Mouse (Mus musculus) brain, embryonic 18.5 days (tissue): ENCODE results near the gene Akap13.

Experiments
- DNase-seq: peaks from one replicate; pipeline ENCODE4 v3.0.0-alpha.2; 2012; ENCODE audit warnings: low read depth, low spot score

Gene Akap13

DNA sequence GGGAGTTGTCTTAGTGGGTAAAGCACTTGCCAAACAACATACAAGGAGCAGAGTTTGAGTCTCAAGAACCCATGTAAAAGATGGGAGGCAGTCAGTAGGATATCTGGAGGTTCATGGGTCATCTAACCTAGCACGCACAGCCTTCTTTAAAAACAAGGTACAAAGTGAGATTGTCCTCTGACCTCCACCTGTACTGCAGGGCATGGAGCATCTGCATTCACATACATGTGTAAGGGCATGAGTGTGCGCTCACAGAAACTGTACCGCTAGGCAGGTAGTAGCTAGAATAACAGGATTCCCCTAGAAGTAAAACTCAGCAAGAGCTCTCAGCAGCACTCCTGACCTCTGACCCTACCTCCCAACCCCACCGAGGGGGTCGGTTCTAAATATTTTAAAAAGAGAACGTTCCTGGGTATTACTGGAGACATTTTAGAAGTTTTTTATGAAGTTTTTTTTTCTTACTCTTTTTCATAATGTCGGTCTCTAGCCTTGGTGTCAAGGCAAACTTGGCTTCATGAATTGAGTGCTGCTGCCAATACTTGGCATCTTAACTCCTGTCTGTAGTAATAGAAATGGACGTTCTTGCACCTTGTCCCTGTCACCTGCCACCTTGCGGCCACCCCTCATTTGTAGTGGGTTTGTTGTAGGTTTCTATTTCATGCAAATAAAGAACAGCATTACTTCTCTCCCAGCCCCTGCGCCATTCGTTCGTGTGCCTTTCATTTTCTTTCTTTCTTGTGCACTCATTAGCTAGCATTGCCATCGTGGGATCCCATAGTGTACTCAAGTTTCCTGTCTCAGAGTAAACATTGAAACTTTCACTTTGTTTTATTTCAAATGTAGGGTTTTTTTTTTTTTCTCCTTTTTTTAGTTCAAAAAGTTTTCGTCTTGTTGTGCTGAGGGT, 61.6 kb downstream of the Akap13 start:
- DNase-seq: no peak

DNA sequence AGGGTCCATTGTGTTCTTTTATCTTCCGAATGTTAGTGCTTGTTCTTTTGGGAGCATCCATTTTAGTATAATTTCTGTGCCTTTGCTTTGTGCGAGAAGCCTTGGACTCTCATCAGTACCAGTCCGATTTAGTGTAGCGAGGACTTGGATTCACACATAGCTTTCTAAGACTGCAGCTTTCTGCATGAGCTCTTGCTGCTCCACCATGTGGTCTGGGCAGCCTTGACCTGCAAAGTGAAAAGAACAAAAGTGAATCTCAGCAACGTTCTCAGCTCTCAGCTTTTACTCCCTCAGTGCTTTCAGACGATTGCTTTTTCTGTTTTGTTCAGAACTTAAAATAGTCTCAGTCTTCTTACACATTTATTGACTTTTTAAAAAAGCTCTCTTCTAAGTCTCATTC, 65.2 kb downstream of the Akap13 start:
- DNase-seq: no peak

DNA sequence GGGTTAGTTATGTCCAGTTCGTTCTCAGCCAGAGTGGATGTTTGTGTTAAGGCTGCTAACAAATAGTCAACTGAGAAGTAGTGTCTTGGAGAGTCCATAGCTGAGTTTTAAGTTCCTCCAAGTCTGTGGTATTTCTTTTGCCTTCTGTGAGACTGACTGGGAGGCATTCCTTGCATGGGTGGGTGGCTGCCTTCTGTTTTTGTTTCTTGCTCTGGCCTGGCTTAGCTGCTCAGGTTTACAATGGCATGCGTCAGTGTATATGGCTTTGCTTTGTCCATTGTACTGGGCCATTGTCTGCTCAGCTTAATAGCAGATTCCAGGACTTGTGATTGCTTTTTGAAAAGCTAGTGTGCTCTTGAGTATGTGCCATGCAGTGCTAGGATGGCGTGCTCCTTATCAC, 65.9 kb downstream of the Akap13 start:
- DNase-seq: no peak

DNA sequence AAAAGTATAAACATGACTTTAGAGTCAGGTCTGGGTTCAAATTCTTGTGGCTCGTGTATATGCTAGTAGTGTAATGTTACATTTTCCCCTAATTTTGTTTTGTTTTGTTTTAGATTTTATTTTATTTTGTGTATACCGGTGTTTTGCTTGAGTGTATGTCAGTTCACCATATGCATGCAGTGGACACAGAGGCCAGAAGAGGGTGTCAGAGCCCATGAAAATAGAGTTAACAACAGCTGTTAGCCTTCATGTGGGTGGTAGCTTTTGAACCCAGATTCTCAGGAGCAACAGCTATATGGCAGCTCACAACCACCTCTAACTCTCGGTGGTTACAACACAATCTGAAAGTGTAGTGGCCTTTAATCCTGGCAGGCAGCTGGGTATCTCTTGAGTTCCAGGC, 66.9 kb downstream of the Akap13 start:
- DNase-seq: no peak

DNA sequence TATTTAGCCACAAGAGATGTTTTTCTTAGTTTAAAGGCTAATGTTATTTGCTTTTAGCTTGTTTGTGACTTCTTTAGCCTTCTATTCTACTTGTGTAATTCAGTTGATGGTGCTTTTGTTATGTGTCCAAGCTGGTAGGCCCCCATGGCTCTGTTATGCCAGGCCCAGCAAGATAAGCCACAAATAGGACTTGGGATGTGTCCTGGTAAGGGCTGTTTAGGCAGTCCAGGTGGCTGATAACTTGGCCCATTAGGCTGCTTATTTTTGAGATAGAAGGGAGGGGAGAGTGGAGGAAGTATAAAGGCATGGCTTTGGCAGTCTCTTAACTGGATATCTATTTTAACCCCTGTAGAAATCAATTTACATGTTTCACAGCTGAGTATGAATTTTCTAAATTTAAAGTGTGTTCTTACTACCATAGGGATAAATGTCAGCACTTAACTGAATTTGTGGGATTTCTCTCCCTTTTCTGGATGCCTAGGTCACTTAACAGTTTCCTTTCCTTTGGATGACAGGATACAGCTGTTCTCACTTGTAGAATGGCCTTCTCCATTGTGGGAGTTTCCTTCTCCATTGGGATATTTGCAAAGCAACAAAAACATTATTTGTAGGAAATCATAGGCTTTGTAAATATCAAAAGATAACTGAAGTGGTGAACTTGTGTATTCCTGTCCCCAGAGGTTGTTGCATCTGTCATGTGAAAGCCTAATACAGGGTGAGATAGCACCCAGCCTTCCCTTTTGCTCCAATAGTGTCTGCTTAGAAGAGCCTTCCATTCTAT, 69.6 kb downstream of the Akap13 start:
- DNase-seq: no peak

DNA sequence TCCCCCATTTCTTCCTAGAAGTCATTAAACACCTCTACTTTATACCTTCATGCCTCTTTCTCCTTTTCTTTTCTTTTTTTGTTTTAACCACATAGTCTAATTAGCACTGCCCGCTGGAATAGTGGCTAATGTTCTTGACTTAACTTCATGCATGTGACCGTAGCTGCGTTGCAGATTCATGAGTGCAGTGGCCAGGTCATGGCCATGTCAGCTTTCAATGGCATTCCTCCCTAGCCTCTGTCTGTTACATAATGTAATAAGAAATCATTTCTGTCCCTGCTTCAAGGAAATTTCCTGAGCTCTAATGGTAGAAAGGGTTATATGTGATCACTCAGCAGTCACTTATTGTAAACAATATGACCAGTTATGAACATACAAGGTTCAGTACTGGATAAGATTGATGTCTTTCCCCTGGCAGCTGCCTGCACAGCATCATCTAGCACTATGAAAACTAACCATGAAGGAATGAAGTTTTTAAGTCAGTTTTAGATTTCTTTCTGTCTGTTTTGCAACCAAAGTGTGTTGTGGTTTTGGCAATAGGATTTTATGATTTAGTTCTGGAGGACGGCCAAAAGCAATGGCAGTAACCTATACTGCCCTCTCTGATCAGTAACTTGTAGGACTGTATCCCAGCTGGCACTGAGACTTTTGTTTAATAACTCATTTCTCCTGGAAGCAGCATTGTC, 70.5 kb downstream of the Akap13 start:
- no peak for DNase-seq

DNA sequence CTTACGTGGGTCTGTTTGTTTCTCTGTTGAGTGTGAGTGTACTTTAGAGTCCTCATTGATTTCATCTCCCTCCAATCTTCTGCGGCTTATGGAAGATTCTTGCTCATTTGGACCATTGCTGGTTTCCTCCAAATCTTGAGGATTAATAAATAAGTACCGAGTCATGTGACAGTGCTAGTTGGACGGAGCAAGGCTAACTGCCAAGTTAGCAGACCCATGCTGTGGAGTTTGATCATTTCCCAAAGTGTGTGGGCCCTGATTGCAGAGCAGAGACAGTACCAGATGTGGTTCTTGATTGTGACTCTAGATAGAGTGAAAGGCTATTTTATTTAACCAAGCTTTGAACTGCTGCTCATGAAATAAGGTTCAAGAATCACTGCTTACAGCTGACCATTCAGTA, 73.4 kb downstream of the Akap13 start:
- DNase-seq: no peak

DNA sequence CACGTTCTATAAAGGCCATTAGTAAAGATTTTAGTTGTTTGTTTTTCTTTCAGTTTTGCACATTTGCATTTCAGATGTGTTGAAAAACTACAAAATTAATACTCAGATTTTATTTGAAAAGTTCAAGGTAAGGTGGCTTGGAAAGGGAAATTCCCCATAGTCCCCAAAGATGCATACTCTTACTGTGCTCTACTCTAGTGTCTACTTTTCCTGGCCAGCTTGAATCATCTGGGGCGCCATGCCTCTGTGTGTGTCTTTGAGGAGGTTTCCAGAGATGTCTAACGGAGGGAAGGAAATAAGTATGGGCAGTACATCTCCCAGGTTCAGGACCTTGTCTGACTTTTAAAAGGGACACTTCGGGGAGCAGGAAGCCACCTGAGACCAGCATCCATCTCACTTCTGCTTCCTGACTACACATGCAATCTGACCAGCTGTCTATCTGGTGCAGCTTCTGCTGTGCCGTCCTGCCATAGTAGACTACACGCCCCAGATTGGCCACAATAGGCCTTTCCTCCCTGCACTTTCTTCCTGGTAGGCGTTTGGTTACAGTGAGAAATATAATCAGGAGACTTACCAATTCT, 74.6 kb downstream of the Akap13 start:
- no peak for DNase-seq

DNA sequence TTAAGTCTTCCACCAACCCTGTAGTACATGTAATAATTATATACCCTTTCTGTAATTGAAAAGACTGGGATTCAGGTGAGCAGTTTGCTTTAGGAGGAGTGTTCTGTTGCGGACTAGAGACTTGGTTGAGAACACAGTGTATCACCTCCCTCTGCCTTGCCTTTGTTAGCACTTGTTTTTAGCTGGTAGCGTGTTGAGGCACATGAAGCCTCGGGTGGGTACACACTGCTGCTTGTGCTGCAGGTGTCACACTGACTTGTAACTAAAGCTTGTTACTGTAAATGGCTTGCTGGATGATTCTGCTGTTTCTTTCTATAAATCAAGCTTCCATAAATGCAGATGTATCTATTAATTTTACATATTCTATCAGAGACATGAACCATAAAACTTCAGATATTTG, 75.3 kb downstream of the Akap13 start:
- DNase-seq: no peak

DNA sequence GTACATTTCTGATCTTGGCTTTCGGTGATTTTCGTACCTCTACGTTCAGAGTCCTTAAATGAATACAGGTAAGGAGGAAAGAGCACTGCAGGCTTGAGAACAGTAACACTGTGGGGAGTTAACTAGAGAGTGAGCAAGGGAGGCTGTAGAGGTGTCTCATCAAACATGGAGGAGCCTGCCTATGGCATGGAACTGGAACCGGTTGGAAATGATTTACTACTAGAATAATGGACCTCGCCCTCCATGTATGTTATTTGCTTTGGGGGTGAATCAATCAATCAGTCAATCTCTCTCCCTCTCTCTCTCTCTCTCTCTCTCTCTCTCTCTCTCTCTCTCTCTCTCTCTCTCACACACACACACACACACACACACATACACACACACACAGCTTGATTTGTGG, 77.7 kb downstream of the Akap13 start:
- no peak for DNase-seq

DNA sequence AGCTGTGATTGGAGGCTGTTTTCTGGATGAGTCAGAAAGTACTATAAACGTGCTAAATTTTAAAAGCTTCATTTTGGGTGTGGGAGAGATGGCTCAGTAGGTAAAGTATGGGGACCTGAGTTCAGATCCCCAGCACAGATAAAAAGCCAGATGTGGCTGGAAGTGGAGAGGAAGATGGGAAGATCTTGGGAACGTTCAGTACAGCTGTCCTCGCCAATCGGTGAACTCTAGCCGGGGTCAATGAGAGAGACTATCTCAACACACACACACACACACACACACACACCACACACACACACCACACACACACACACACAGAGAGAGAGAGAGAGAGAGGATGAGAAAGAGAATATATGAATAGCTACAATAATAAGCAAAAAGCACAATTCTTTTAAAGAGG, 81.0 kb downstream of the Akap13 start:
- DNase-seq: no peak

DNA sequence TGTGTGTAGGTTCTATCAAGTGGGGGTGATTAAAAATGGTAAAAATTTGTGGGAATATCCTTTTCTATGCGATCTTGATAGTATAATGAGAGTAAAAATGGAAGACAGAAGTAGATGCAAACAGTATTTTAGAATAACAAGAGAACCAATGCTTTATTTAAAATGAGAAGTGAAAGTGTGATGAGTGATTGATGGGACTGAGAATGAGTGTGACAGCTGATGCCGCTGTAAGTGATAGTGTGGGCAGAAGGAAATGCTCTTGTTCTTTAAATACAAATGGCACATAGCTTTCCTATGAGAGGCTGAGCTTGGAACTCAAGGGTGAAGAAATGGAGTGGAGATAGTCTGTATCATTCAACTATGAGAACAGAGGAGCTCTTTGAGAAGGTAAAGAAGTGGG, 82.2 kb downstream of the Akap13 start:
- DNase-seq: no peak

DNA sequence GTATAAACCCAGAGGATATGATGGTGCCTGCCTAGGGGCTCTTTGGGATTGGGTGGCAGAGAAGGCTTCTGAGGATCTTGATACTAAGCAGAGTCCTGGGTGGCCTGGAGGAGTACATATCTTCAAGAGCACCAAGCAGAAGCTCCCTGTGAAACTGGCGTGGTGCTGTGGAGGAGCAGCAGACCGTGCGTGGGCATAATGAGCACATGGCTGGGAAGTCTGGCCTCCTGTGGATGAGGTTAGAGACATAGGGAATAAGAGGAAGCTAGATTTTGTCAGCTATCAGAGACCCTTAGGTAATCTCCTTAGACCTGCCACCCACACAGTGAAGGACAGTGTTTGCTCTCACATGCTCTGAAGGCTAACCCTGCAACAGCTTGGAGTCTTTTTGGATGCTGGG, 83.2 kb downstream of the Akap13 start:
- no peak for DNase-seq

DNA sequence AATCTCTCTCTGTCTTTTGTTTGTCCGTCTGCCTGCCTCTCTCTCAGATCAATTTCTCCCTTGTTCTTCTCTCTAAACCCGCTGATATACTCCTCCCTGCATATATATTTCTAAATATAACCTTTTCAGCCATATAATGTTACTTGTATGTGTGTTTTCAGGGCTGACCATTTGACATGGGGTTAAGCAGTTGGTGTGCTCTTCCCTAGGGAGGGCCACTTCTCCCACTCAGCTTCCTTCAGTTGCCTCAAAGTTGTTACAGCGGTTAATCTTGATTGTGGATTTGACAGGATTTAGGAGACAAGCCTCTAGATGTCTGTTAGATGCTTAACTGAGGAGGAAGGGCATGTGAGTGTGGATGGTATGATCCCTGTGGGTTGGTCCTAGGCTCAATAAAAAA, 83.8 kb downstream of the Akap13 start:
- no peak for DNase-seq

DNA sequence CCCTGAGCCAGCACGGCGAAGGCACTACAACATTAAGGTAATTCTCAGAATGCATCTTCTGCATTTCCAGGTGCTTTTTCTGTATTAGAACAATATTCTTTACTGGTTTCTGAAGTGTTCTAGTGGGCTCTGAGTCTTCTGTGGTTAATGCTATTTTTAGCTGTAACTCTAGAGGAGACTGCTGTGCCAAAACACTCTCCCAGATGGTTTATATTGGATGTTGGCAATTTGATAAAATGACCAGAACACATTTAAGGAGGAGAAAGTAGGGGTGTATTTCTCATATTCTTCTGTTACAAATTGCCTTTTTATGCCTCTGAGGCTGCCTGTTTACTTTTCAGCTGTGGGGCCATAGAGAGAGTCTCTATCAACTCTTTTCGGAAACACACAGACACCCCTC, 94.5 kb downstream of the Akap13 start:
- no peak for DNase-seq

DNA sequence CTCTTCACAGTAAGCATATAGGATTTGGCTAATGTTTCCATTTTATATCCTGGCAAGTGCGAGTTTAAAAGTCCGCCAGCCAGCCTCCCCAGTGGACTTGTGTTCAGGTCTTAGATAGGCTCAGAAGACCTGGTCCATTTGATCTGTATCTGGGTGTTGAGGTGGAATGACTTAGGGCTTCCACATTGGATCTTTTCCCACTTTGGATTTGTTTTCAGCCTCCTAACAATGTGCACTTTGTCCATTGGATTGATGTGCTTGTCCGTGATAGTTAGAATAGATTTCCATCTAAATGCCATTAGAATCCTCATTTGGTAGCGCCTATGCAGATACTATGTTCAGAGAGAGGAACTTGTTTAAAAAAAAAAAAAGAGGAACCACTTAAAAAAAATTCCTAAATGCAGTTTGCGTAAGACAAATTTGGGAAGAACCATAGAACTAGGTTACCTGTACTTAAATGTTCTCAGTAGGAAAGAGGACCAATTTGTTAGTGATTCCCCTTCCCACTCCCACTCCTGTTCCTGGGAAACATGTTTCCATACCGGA, 95.5 kb downstream of the Akap13 start:
- DNase-seq: no peak

DNA sequence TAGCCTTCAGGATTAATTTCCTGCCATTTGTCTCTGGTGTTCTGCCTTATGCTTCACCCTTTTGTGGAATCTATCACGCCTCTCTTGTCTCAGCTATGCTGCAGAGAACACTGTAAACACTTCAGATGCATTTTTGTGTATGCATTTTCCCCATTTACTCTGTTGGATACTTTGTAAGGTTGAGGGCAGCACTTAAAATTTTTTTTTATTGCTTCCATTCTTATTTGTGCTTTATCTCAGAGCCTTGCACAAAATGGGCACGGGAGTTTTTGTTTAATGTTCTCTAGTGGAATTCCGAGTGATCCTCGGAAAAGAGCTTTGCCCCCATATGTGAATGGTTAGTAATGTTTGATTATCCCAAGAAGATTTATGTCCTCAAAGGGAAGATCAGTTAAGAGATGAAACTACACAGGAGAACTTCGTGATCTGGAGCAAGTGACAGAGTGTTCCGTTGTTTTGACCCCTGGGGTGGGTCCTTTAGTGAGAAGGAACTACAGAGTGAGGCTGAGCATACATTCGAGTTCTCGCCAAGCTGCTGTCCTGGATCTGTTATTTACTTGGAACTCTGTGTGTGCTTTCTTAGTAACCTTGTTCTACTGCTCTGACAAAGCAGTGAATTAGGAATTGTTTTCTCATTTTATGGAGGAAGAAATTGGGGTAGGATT, 97.8 kb downstream of the Akap13 start:
- no peak for DNase-seq

DNA sequence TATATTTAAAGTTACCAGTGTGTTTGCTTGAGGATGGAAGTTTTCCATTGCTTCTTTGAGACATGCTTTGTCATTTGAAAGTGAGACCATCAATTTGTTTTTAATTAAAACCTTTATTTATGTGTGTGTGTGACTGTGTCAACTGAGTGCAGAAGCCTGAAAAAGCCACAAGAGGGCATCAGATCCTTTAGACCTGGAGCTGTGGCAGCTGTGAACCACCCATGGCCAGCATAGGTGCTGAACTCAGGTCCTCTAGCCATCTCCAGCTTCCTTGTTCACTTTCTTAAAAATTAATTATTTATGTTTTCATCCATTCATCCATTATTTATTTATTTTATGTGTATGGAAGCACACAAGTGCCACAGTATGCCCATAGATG, 98.3 kb downstream of the Akap13 start:
- no peak for DNase-seq

DNA sequence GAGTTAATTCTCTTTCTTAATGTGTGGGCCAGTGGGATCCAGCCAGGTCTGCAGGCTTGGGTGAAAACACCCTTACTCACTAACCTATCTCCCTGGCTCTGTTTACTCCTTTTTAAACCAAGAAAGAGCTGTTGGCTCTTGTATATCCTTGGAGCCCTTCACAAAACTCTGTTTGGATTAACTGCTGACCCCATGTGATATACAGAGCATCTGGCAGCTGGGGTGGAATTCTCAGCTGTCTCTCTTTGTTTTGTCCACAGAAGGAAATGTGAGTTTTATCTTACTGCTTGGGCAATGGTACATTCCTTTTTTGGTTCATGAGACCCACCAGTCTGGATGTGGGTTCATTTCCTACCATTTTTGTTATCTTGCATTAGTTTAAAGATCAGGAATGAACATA, 98.7 kb downstream of the Akap13 start:
- no peak for DNase-seq

DNA sequence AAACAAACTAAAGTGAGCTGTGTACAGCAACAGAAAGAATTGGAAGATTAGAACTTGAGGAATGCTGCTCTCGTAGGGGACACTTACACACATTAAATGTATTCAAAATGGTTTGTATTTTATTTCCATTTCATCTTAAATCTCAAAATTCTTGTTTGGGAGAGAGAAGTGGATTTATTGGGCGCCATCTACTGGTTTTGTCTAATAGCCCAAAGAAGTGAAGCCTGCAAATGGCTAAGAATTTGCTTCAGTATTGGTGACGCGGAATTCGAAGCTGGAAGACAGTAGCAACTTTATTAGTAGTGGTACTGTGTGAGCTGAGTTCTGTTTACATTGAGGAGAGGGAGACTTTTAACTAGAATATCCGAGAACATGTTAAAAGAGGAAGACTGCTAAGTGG, 100.6 kb downstream of the Akap13 start:
- no peak for DNase-seq

DNA sequence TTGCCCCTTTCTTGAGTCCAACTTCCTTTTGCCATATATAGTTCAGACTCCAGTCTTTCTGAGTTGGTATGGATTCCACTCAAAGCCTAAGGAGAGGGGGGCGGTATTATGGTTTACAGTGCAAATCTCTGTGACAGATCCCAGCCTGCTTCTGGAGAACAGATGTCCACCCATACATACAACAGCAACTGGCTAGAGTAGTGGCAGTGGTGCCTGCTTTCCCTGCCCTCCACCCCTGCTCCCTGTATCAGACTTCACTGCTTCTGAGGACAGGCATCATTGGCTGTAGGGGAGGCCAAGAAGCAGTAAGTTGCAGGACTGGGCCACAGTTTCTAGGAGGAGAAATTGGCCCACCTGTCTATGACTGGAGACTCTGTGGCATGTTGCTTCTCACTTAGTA, 102.9 kb downstream of the Akap13 start:
- DNase-seq: no peak
